Mouse (Mus musculus) heart, embryonic 16.5 days (tissue): ENCODE results near the gene Hmgb3. TPM values are rescaled to one million over a fixed set of nuclear protein-coding genes. Genes with fewer than 3 reads are reported as not detected.
A peak's percentile ranks its signal among the peaks of the same experiment; 100 is the strongest.
"Not testable (repeated sequence)": the region's sequence is repeated elsewhere in the genome, so short reads cannot be mapped to it uniquely, and the experiment has no call there.

Experiments used
- ATAC-seq: fragments of 200-750 bp; cut with Nextera tagmentation; replicated peaks from 2 replicates; pipeline ENCODE4 v1.8.0; 2017; ENCODE audit warnings: moderate number of reproducible peaks; ENCODE audit not compliant: insufficient read depth, low FRiP score; ENCODE audit errors: extremely low read depth
- H3K27ac ChIP-seq: fragments of 300-500 bp; sonication (generic); 2 replicates; pipeline ENCODE4 v1.5.1; 2014; ENCODE audit warnings: mild to moderate bottlenecking, low read length, control low read depth, moderate library complexity
- H3K27me3 ChIP-seq: fragments of 300-500 bp; sonication (generic); 2 replicates; pipeline ENCODE4 v1.6.1; 2014; ENCODE audit warnings: low read length, mixed read lengths; ENCODE audit not compliant: control insufficient read depth, insufficient read depth
- H3K36me3 ChIP-seq: fragments of 300-500 bp; sonication (generic); 2 replicates; pipeline ENCODE4 v1.6.1; 2014; ENCODE audit not compliant: control insufficient read depth, insufficient read depth
- H3K4me1 ChIP-seq: fragments of 300-500 bp; sonication (generic); 2 replicates; pipeline ENCODE4 v1.6.1; 2014; ENCODE audit warnings: low read length, mixed read lengths; ENCODE audit not compliant: control insufficient read depth, insufficient read depth
- H3K4me2 ChIP-seq: fragments of 300-500 bp; sonication (generic); 2 replicates; pipeline ENCODE4 v1.6.1; 2014; ENCODE audit warnings: low read depth, mild to moderate bottlenecking, control low read depth, low read length
- H3K4me3 ChIP-seq: fragments of 300-500 bp; sonication (generic); 2 replicates; pipeline ENCODE4 v1.5.1; 2014; ENCODE audit warnings: mild to moderate bottlenecking, control low read depth, low read length
- H3K9ac ChIP-seq: fragments of 300-500 bp; sonication (generic); 2 replicates; pipeline ENCODE4 v1.6.1; 2014; ENCODE audit warnings: low read length, control low read depth
- H3K9me3 ChIP-seq: fragments of 300-500 bp; sonication (generic); replicated peaks from 2 replicates; pipeline ENCODE4 v1.6.1; 2016; ENCODE audit warnings: low read length; ENCODE audit not compliant: control insufficient read depth
- WGBS: fragments of 180-500 bp; shearing (Covaris S2); extraction: QIAGEN DNeasy Blood & Tissue Kit; methylation state at CpG from one replicate; pipeline ENCODE4 v1.1.7; 2014; 5-methylcytosine and 5-hydroxymethylcytosine counted together
- polyA plus RNA-seq: library from polyadenylated mRNA; unstranded; fragments of >200 nt; fragmentation: Nextera tagmentation; extraction: Ambion mirVana; gene quantifications from 2 replicates; pipeline ENCODE4 v1.2.1, GENCODE M21; 2015

Hmgb3 gene
- 152 and 160 TPM in 2 replicates for polyA plus RNA-seq

DNA sequence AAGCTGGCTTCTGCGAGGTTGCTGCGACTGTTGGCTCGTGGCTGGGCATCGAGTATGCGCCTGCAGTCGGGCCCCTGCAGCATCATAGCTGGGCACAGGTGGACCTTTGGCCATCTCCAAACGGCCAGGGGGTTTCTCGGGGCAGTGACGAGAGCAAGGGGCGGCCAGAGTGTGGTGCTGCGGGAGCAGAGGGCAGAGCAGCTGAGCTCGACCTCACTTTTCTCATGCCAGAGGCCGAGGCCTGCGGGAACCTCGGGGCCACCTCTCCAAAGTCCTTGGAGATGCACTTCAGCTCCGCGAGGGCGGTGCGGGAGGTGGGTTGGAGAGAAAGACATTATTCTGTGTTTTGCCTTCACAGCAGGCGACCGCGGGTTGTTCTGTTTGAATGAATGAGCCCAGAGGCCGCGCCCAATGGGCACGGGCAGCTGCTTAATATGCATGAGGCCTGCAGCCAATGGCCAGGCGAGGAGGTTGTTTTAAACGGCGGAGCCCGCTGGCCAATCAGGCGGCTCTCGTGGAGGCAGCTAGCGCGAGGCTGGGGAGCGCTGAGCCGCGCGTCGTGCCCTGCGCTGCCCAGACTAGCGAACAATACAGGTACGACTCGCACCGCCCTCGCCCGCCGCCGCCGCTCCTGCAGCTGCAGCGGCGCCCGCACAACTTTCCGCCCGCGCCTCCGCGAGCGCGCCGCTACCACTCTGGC lies at the start of gene Hmgb3:
Gene Hmgb3 (plus strand): TSS at position 504 of the 700 bp plus-strand sequence.
- Histone ChIP-seq H3K9me3 (no peaks in the 10 kb centered on the region), H3K27ac (peak within 1 kb of the TSS; percentile 79), H3K4me3 (peak within 1 kb of the TSS; percentile 77), H3K4me2 (peak within 1 kb of the TSS; percentile 66), H3K36me3 (no peaks in the 10 kb centered on the region; the same call in 1 of the 2 replicates), H3K9ac (peak within 1 kb of the TSS; percentile 89), H3K27me3 (no peaks in the 10 kb centered on the region), H3K4me1 (0 out of 2 replicates have a peak, but pooled peaks cover 2% of the 10 kb centered on the region)
- ATAC-seq = peak; percentile 95
- WGBS = 19% methylated on average over 51 of the region's 59 CpGs

DNA sequence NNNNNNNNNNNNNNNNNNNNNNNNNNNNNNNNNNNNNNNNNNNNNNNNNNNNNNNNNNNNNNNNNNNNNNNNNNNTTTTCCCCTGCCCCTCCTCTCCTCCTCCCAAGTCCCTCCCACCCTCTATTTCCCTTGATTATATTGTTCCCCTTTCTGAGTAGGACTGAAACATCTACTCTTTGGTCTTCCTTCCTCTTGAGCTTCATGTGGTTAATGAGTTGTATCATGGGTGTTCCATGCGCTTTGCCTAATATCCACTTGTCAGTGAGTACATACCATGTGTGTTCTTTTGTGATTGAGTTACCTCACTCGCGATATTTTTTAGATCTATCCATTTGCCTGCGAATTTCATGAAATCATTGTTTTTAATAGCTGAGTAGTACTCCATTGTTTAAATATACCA lies 49.1 kb upstream of the Hmgb3 start:
- H3K27me3 ChIP-seq, H3K4me3 ChIP-seq, H3K9me3 ChIP-seq, ATAC-seq, H3K36me3 ChIP-seq, H3K9ac ChIP-seq, H3K27ac ChIP-seq, H3K4me1 ChIP-seq, H3K4me2 ChIP-seq: not testable (repeated sequence)
- whole genome bisulfite sequencing = 80% methylated on average over 4 of the region's 4 CpGs

DNA sequence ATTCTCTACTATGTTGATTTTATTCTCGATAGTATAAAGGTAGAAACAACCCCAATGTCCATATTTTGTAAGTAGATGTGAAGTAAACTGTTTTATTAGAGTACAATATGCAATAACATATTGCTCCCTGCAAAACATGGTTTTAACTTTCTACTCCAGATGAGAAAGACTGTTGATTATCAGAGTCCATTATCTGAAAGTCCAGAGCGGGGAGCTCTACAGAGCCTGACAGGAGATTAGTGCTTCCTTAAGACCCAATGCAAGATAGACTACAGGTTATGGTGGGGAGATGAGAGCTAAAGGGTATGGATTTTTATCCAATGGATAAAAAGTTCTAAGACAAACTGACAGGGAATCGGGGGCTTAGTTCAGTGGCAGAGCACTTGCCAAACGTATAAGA lies 36.5 kb upstream of the Hmgb3 start:
- no peak for ATAC-seq
- Histone ChIP-seq H3K9me3 (no peaks in the 10 kb centered on the region), H3K4me3 (no peak overlapping the region), H3K4me2 (no peak overlapping the region), H3K36me3 (no peaks in the 10 kb centered on the region), H3K4me1 (no peaks in the 10 kb centered on the region), H3K9ac (no peak overlapping the region), H3K27ac (no peak overlapping the region), H3K27me3 (peaks cover 3% of the 10 kb centered on the region; the same call in 1 of the 2 replicates)
- WGBS = 65% methylated on average over 4 of the region's 4 CpGs

DNA sequence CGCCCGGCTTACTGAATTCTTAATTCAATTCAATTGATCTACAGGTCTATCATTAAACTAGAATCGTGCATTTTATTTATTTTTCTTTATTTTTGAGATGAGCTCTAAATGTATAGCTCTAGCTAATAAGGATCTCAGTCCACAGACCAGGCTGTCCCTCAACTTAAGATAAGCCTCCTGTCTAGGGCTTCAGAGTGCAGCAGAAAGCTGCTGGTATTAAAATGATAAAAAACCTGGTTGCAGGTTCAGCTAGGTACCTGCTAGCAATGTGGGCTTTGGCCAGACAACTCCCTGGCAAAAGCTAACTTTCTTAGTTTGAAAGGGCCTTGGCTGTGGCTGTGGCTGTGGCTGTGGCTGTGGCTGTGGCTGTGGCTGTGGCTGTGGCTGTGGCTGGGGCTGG lies 32.8 kb upstream of the Hmgb3 start:
- no peaks in the 10 kb centered on the region for H3K36me3 ChIP-seq
- no peak overlapping the region for H3K4me2 ChIP-seq
- H3K9ac ChIP-seq = no peak overlapping the region
- H3K27ac ChIP-seq = no peak overlapping the region
- H3K4me1 ChIP-seq = peaks cover 1% of the 10 kb centered on the region
- no peaks in the 10 kb centered on the region for H3K9me3 ChIP-seq
- H3K27me3 ChIP-seq = peaks cover 3% of the 10 kb centered on the region; the same call in 1 of the 2 replicates
- ATAC-seq = no peak
- H3K4me3 ChIP-seq = no peak overlapping the region
- WGBS = 79% methylated on average over 3 of the region's 3 CpGs

DNA sequence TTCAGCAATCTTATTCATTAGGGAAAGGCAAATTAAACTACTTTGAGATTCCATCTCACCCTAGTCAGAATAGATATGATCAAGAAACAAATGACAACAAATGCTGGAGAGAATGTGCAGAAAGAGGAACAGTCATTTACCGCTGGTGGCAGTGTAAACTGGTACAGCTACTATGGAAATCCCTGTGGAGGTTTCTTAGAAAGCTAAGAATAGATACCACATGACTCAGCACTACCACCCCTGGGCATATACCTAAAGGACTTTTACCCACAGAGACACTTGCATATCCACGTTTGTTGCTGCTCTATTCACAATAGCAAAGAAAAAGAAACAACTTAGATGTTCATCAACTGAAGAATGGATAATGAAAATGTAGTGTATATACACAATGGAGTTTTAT lies 31.4 kb upstream of the Hmgb3 start:
- ATAC-seq = no peak
- H3K4me2 ChIP-seq = no peak overlapping the region
- H3K9me3 ChIP-seq = no peaks in the 10 kb centered on the region
- H3K4me1 ChIP-seq = peaks cover 5% of the 10 kb centered on the region
- H3K27me3 ChIP-seq = peaks cover 3% of the 10 kb centered on the region; the same call in 1 of the 2 replicates
- WGBS = 49% methylated on average over 2 of the region's 2 CpGs
- H3K27ac ChIP-seq = no peak overlapping the region
- H3K9ac ChIP-seq = no peak overlapping the region
- no peaks in the 10 kb centered on the region for H3K36me3 ChIP-seq
- H3K4me3 ChIP-seq = no peak overlapping the region

DNA sequence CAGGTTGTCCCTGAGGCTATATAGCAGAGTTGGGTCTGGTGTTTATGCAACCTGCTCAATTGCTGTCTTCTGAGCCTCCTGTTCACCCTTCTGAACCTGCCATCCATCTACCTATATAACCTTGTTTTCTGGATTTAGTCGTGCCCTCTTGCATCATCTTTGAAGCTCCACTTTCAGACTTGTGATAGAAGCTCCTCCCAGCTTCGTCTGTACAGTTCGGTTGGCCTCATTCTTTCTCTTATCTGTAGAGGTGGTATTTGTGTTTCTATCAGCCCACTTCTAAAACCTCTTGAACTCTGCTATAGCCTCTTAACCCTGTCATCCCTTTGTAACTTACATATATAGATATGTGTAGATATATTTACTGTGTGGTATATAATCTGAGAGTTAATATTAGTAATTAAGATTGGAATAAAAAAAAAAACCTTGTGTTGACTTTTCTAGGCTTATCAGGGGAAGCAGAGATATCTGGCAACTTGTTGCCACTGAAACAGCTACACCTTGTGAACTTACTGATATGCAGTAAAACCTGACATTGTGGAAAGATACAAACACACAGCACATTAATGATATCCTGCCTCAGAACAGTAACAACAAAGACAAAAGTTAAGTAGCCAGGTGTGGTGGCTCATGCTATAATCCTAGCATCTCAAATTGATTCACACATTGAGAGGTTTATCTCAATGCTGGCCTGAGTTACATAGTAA lies 30.0 kb upstream of the Hmgb3 start:
- Histone ChIP-seq H3K36me3 (no peaks in the 10 kb centered on the region), H3K4me3 (no peak overlapping the region), H3K9ac (no peak overlapping the region), H3K4me1 (peaks cover 5% of the 10 kb centered on the region), H3K9me3 (no peaks in the 10 kb centered on the region), H3K27ac (no peak overlapping the region), H3K27me3 (peaks cover 3% of the 10 kb centered on the region; the same call in 1 of the 2 replicates), H3K4me2 (no peak overlapping the region)
- no peak for ATAC-seq
- WGBS = 23% methylated on average over 3 of the region's 3 CpGs

DNA sequence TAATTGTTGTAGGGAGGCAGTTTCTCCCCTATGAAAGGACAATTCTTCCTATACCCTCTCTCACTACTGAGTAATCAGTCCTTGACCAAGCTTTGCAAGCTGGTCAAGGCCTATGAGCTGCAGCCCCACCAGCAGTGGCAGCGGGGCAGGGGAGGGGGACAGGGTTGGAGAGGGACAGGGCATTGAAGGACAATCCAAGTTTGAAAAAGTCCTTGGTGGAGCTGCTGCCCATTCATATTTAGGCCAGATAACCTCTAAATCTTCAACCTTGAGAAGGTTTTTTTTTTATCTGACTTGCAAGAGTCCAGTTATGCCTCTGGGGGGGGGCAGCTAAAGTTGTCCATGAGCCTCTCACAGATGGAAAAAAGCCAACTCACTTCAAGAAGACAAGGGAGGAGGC lies 28.3 kb upstream of the Hmgb3 start:
- no peak overlapping the region for H3K4me2 ChIP-seq
- 94% methylated on average over 1 of the region's 1 CpGs for WGBS
- no peaks in the 10 kb centered on the region for H3K9me3 ChIP-seq
- H3K4me3 ChIP-seq = no peak overlapping the region
- peaks cover 5% of the 10 kb centered on the region for H3K4me1 ChIP-seq
- no peak overlapping the region for H3K9ac ChIP-seq
- no peak for ATAC-seq
- peaks cover 4% of the 10 kb centered on the region; the same call in 1 of the 2 replicates for H3K27me3 ChIP-seq
- no peaks in the 10 kb centered on the region for H3K36me3 ChIP-seq
- H3K27ac ChIP-seq = no peak overlapping the region

DNA sequence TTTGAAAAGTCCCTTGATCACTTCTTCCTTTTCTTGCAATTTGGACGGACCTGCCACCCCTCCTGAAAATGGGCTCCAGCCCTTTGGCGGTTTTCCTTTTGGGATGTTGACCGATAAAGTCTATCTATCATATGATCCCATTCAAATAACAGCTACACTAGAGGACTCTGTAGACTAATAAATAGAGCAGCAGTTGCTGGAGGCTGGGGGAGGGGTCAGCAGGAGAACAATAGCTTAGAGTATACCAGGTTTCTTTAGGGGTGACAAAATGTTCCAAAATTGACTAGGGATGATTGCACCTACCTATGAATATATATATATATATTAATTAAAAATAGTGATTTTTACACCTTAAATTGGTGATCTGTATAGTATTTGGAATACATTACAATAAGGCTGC lies 27.6 kb upstream of the Hmgb3 start:
- peaks cover 9% of the 10 kb centered on the region for H3K27me3 ChIP-seq
- 78% methylated on average over 3 of the region's 3 CpGs for WGBS
- H3K9me3 ChIP-seq = no peaks in the 10 kb centered on the region
- ATAC-seq = no peak
- peaks cover 5% of the 10 kb centered on the region for H3K4me1 ChIP-seq
- H3K4me3 ChIP-seq = no peak overlapping the region
- no peak overlapping the region for H3K4me2 ChIP-seq
- no peaks in the 10 kb centered on the region for H3K36me3 ChIP-seq
- H3K27ac ChIP-seq = no peak overlapping the region
- H3K9ac ChIP-seq = no peak overlapping the region

DNA sequence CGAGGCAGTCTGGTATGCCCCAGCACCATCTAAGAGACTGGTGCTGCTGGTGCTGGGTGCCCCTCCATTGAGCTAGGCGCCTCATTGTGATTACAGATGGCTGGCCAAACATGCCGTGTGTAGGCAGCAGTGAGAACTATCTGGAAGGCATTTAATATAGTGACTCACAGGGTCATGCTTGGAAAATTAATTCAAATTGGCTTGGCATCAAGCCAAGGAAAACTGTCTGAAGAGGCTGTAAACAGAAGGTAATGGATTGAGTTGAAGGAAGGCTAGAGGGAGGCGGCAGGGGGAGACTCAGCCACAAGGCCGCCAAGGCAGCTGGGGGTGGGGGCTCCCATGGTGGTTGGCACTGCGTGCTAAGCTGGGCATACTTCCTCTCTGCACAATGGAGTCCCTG lies 27.1 kb upstream of the Hmgb3 start:
- no peak overlapping the region for H3K27ac ChIP-seq
- no peaks in the 10 kb centered on the region for H3K9me3 ChIP-seq
- H3K27me3 ChIP-seq = peaks cover 10% of the 10 kb centered on the region
- WGBS = 54% methylated on average over 6 of the region's 6 CpGs
- no peaks in the 10 kb centered on the region for H3K36me3 ChIP-seq
- no peak overlapping the region for H3K4me3 ChIP-seq
- no peak overlapping the region for H3K4me2 ChIP-seq
- no peak overlapping the region for H3K9ac ChIP-seq
- ATAC-seq = no peak
- H3K4me1 ChIP-seq = peaks cover 5% of the 10 kb centered on the region
